Mouse (Mus musculus) intestine, embryonic 14.5 days (tissue): ENCODE measurements around the gene 4930452B06Rik. TPM values are rescaled to one million over a fixed set of nuclear protein-coding genes. Genes with fewer than 3 reads are reported as not detected.
A peak's percentile ranks its signal among the peaks of the same experiment; 100 is the strongest.

Experiments used
- ATAC-seq: fragments of 200-750 bp; cut with Nextera tagmentation; replicated peaks from 2 replicates; pipeline ENCODE4 v1.8.0; 2017; ENCODE audit warnings: low read depth, moderate number of reproducible peaks, moderate TSS enrichment, moderate library complexity; ENCODE audit not compliant: low FRiP score, low TSS enrichment
- DNase-seq: peaks from one replicate; pipeline ENCODE4 v3.0.0-alpha.2; 2018; ENCODE audit warnings: low spot score
- H3K27ac ChIP-seq: fragments of 300-500 bp; sonication (generic); 2 replicates; pipeline ENCODE4 v1.5.1; 2014; ENCODE audit warnings: low read depth, mild to moderate bottlenecking, control low read depth
- H3K27me3 ChIP-seq: fragments of 300-500 bp; sonication (generic); replicated peaks from 2 replicates; pipeline ENCODE4 v1.6.1; 2014; ENCODE audit warnings: low read length, control low read depth; ENCODE audit not compliant: control insufficient read depth, insufficient read depth
- H3K36me3 ChIP-seq: fragments of 300-500 bp; sonication (generic); 2 replicates; pipeline ENCODE4 v1.6.1; 2014; ENCODE audit warnings: low read length, control low read depth; ENCODE audit not compliant: control insufficient read depth, insufficient read depth
- H3K4me1 ChIP-seq: fragments of 300-500 bp; sonication (generic); replicated peaks from 2 replicates; pipeline ENCODE4 v1.6.1; 2014; ENCODE audit warnings: low read length, control low read depth, mixed read lengths; ENCODE audit not compliant: control insufficient read depth, insufficient read depth
- H3K4me2 ChIP-seq: fragments of 300-500 bp; sonication (generic); 2 replicates; pipeline ENCODE4 v1.6.1; 2014; ENCODE audit warnings: low read length
- H3K4me3 ChIP-seq: fragments of 300-500 bp; sonication (generic); 2 replicates; pipeline ENCODE4 v1.5.1; 2014; ENCODE audit warnings: low read depth, low read length, control low read depth, mixed read lengths
- H3K9ac ChIP-seq: fragments of 300-500 bp; sonication (generic); 2 replicates; pipeline ENCODE4 v1.6.1; 2014; ENCODE audit warnings: mild to moderate bottlenecking, low read length
- H3K9me3 ChIP-seq: fragments of 300-500 bp; sonication (generic); 2 replicates; pipeline ENCODE4 v1.6.1; 2016; ENCODE audit warnings: low read length, control low read depth; ENCODE audit not compliant: control insufficient read depth
- WGBS: fragments of 180-500 bp; shearing (Covaris S2); extraction: QIAGEN DNeasy Blood & Tissue Kit; methylation state at CpG from one replicate; pipeline ENCODE4 v1.1.7; 2014; 5-methylcytosine and 5-hydroxymethylcytosine counted together
- polyA plus RNA-seq: library from polyadenylated mRNA; unstranded; fragments of >200 nt; fragmentation: Nextera tagmentation; extraction: Ambion mirVana; gene quantifications from 2 replicates; pipeline ENCODE4 v1.2.1, GENCODE M21; 2014

Gene 4930452B06Rik
- polyA plus RNA-seq, 1 experiment from 2014 or later: 9.4 TPM

DNA sequence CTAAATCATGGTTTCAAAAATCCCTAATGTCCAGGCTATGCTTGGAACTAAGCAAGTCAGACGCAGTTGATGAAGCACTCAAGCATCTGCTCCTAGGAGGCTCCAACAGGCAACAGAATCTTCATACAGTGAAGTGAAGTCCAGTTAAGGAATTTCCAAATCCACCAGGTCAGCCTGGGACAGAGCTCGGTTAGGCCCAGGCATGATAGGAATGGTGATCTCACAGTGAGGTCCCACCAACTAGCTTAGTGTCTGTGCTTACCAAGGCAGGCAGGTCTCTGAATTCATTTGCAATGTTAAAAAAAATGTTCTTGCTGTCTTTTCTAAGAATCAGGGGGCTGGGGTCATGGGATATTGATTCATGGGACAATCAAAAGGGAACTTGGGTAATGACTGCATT is 236.3 kb downstream of the 4930452B06Rik start:
- ATAC-seq (no peak), DNase-seq (no peak)
- no peaks in the 10 kb centered on the region for H3K9me3 ChIP-seq
- H3K36me3 ChIP-seq: no peaks in the 10 kb centered on the region
- H3K4me3 ChIP-seq: no peak overlapping the region
- H3K4me1 ChIP-seq: no peaks in the 10 kb centered on the region
- no peaks in the 10 kb centered on the region for H3K27me3 ChIP-seq
- no peak overlapping the region for H3K4me2 ChIP-seq
- no peak overlapping the region for H3K27ac ChIP-seq
- WGBS: 88% methylated on average over 2 of the region's 2 CpGs
- H3K9ac ChIP-seq: no peak overlapping the region

DNA sequence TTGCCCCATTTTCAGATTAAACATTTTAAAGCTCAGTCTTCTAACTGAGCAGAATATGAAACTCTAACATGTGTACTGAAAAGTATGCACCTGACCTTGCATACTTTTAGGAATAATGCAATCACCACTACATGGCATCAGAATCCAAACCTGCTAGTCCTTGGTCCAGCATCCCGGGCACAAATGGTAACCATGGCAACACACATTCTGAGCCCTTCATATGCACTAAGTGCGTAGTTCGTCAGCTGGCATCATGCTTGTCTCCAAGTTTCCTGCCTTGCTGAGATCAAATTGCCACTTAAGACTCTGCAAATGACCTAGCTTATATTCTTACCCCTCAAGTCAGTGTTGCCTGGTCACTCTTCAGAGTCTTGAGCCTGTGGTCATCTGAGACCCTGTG is 243.2 kb downstream of the 4930452B06Rik start:
- no peaks in the 10 kb centered on the region for H3K4me1 ChIP-seq
- ATAC-seq (no peak), DNase-seq (no peak)
- H3K27me3 ChIP-seq: no peaks in the 10 kb centered on the region
- WGBS: 78% methylated on average over 3 of the region's 3 CpGs
- H3K9ac ChIP-seq: no peak overlapping the region
- no peak overlapping the region for H3K27ac ChIP-seq
- no peaks in the 10 kb centered on the region for H3K36me3 ChIP-seq
- no peak overlapping the region for H3K4me3 ChIP-seq
- no peak overlapping the region for H3K4me2 ChIP-seq
- H3K9me3 ChIP-seq: no peaks in the 10 kb centered on the region

DNA sequence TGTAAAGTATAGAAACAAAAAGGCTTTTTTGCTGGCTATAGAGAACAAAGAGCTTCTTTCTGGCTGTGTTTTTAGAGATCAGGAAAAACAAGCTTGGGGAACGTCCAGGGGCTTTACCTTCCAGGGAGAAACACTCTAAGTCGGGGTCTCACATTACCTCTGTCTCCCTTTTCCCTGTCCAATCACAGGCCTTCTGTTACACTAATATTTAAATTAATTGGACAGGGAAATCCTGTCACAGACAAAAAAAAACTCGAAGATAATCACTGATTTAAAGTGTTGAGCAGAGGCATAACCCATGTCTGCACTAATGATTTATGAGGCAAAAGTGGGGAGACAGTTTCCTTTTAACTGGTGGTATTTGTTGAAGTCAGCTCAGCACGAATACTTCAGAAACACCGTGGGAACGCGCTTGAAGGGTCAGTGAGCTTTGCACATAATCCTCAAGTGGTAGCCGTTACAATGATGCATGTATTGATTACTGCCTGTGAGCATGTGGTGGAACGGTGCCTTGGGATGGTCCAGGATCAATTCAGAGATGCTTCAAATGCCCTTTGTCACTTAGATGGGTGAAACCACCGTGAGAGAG is 244.7 kb downstream of the 4930452B06Rik start:
- ATAC-seq (no peak), DNase-seq (no peak)
- no peaks in the 10 kb centered on the region for H3K4me1 ChIP-seq
- peak overlapping the region; percentile 24 for H3K4me2 ChIP-seq
- H3K9me3 ChIP-seq: no peaks in the 10 kb centered on the region
- H3K27me3 ChIP-seq: no peaks in the 10 kb centered on the region
- no peak overlapping the region for H3K27ac ChIP-seq
- H3K9ac ChIP-seq: no peak overlapping the region
- H3K36me3 ChIP-seq: no peaks in the 10 kb centered on the region
- WGBS: 16% methylated on average over 10 of the region's 10 CpGs
- no peak overlapping the region for H3K4me3 ChIP-seq

DNA sequence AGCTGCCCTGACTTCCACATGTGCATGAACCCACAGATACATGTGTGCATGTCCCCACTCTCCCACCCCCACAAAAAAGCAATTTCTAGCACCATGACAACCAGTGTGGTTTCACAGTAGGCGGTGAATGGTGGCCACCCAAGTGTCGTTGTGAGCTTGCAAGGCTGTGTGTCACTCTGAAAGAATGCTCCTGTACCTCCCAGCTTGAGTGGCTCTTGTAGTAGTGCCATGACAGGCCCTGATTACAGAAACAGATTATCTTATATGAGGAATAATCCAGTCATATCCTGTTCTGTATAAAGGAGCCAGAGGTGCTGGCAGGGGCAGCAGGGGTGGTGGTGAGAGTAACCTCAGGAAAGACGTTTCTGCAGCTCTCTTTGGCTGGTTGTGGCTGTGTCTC is 247.4 kb downstream of the 4930452B06Rik start:
- Histone ChIP-seq H3K36me3 (no peaks in the 10 kb centered on the region), H3K27ac (no peak overlapping the region), H3K9me3 (no peaks in the 10 kb centered on the region), H3K27me3 (no peaks in the 10 kb centered on the region), H3K4me1 (no peaks in the 10 kb centered on the region), H3K9ac (no peak overlapping the region), H3K4me2 (no peak overlapping the region), H3K4me3 (no peak overlapping the region)
- no peak for DNase-seq
- no peak for ATAC-seq
- WGBS: 65% methylated on average over 3 of the region's 3 CpGs

DNA sequence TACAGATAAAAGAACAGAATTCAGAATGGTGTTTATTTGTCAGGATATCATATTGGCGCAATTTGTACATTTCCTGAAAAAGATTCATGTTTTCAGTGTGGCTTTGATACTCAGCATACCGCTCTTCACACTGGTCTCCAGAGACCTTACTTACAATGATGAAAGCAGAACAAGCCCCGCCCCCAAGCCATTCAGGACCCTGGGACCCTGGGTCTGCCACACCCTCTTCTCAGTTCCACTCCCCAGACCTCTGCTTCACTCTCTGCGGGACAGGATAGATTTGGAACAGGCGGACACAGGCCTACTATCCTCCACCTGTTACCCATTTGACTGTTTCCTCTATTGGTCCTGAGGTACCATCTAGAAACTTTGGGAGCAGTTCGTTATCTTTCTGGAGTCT is 260.1 kb downstream of the 4930452B06Rik start:
- DNase-seq: no peak
- H3K9ac ChIP-seq: no peak overlapping the region
- H3K4me2 ChIP-seq: no peak overlapping the region
- no peaks in the 10 kb centered on the region for H3K27me3 ChIP-seq
- H3K4me3 ChIP-seq: no peak overlapping the region
- no peaks in the 10 kb centered on the region for H3K36me3 ChIP-seq
- ATAC-seq: no peak
- WGBS: 74% methylated on average over 6 of the region's 6 CpGs
- no peaks in the 10 kb centered on the region for H3K4me1 ChIP-seq
- H3K9me3 ChIP-seq: no peaks in the 10 kb centered on the region
- no peak overlapping the region for H3K27ac ChIP-seq

DNA sequence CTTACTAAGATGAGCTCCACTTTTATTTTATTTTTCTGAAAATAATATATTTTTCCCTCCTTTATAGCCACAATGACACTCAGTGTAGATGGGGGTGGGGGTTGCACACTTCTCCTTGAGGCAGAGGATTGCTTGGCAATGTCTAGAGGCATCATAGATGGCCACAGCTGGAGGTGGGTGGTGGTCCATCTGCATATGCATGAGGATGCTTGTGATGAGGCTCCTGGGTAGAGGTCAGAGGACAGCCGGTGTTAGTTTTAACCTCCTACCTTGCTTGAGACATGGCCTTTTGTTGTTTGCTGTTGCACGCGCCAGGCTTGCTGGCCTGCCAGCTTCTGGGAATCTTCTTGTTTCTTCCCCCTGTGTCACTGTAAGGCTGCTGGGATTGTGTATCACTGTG is 262.7 kb downstream of the 4930452B06Rik start:
- Histone ChIP-seq H3K4me3 (no peak overlapping the region), H3K4me2 (no peak overlapping the region), H3K27me3 (no peaks in the 10 kb centered on the region), H3K27ac (no peak overlapping the region), H3K9me3 (no peaks in the 10 kb centered on the region), H3K9ac (no peak overlapping the region), H3K36me3 (no peaks in the 10 kb centered on the region), H3K4me1 (no peaks in the 10 kb centered on the region)
- ATAC-seq: no peak
- DNase-seq: no peak
- 85% methylated on average over 3 of the region's 3 CpGs for WGBS

DNA sequence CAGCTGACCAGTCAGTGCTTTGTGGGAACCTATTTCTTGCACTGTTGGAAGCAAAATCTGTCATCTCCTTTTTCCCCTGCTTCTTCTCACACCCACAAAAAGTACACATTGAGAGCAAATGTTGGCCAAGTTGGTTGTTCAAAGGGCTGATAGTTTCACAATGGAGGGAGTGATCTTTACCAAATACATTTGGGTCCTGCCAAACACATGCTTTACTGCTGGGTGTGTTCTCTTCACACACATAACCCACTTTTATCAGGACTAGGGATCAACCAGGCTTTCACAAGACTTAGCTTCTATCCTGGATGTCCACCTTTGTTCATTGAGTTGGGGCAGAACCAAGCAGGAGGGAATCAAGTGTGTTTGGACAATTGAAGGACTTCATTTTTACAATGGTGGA is 267.5 kb downstream of the 4930452B06Rik start:
- H3K36me3 ChIP-seq: no peaks in the 10 kb centered on the region
- no peaks in the 10 kb centered on the region for H3K4me1 ChIP-seq
- DNase-seq (no peak), ATAC-seq (no peak)
- H3K4me3 ChIP-seq: no peak overlapping the region
- H3K27me3 ChIP-seq: no peaks in the 10 kb centered on the region
- H3K9me3 ChIP-seq: no peaks in the 10 kb centered on the region
- H3K27ac ChIP-seq: no peak overlapping the region
- no peak overlapping the region for H3K4me2 ChIP-seq
- H3K9ac ChIP-seq: no peak overlapping the region

DNA sequence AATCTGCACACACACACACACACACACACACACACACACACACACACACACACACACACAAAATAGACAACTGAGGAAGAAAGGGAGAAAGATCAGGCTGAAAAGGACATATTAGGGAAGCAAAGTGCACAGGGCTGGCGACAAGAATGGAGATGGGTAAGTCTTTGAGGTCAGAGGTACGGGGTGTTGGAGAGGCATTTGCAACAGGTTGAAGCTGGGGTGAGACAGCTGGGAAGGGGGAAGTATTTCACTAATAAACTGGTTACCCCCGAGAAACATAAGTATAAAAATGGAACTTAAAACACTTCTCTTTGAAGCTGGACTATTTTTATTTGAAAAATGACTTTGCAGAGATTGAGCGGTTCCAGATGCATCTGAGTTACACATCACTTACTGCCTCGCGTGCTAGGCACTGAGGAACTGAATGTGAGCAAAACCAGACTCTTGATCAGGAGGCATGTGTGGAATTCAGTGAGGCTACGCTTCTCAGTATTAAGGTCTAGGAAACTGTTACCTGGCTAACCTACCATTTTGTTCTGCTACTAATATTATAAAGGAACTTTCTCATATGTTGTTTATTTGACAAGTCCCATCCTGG is 270.3 kb downstream of the 4930452B06Rik start:
- Histone ChIP-seq H3K4me3 (no peak overlapping the region), H3K27me3 (no peaks in the 10 kb centered on the region), H3K4me1 (no peaks in the 10 kb centered on the region), H3K4me2 (no peak overlapping the region), H3K9me3 (no peaks in the 10 kb centered on the region), H3K27ac (no peak overlapping the region), H3K36me3 (no peaks in the 10 kb centered on the region), H3K9ac (no peak overlapping the region)
- no peak for ATAC-seq
- no peak for DNase-seq
- 39% methylated on average over 7 of the region's 7 CpGs for WGBS

DNA sequence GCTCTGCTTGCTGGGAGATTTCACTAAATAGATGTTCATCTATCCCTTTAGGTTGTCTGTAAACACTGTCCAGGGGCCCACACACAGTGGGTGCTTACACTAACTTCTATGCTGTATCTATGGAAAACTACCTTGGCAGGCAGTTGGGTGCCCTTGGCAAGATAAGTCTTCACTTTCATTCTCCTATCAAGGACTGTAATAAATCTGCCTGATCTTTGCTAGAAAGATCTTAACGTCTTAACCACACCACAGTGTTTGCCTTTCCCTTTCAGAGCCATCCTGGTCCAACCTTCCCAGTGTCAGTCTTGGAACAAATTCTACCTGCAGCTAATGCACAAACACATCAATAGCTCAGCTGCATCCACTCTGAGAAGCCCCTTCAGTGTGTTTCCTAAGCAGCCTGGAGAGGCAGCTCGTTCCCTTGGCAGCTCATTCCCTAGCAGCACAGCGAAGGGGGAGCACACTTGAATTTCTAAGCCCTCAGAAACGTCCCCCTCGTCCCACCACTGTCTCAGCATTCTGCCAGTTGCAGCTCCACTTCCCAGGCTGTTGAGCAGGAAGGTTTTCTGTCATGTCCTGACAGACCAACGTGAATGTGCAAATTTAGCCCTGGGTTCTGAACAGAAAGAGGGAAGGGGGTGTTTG is 273.7 kb downstream of the 4930452B06Rik start:
- ATAC-seq (no peak), DNase-seq (no peak)
- 43% methylated on average over 6 of the region's 6 CpGs for WGBS
- H3K27ac ChIP-seq: no peak overlapping the region
- no peaks in the 10 kb centered on the region for H3K9me3 ChIP-seq
- H3K27me3 ChIP-seq: no peaks in the 10 kb centered on the region
- no peaks in the 10 kb centered on the region for H3K4me1 ChIP-seq
- H3K4me2 ChIP-seq: no peak overlapping the region
- H3K9ac ChIP-seq: no peak overlapping the region
- no peaks in the 10 kb centered on the region for H3K36me3 ChIP-seq
- no peak overlapping the region for H3K4me3 ChIP-seq
